Mouse (Mus musculus): ENCODE results near the gene Gjc1. TPM values are rescaled to one million over a fixed set of nuclear protein-coding genes. Genes with fewer than 3 reads are reported as not detected.

The Gjc1 gene
- total RNA-seq, 2 experiments from 2014 or later, result 39.6 to 40.2 TPM

DNA sequence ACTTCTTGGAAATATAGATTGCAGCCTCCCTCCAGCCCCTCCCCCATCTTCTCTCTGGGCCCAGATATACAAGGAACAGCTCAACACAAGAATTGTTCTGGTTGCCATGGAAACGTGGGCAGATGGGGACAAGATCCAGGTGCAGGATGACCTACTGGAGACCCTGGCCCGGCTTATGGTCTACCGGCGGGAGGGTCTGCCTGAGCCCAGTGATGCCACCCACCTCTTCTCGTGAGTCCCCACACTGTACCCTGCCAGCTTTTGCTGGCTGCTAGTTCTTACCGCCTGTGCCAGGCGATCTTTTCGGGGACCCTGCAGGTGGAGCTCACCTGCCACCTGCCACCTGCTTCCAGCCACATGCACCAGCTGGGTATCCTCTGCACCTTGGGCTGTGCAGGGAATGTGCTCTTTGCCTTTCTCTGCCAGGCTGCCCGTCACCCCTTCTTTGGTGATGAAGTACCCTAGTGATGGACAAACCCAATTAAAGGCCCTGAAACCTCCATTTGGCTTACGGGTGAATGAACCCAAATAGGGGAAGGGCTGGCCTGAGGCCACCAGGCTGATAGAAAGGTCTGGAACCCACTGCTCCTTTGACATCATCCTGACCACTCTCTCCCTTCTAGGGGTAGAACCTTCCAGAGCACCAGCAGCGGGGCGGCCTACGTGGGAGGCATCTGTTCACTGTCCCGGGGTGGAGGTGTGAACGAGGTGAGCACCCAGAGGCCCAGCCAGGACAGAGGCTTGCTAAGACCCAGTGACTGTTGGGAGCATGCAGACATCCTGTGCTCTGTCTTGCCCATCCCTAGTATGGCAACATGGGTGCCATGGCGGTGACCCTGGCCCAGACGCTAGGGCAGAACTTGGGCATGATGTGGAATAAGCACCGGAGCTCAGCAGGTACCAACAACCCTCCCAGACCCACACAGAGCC is 46.5 kb downstream of the Gjc1 start:
- no peak for DNase-seq (ENCODE audit: low spot score in 2 of 2)

GRCm38 (mm10) chr11:102771916-102772714 is 47.4 kb downstream of the Gjc1 start:
- no peak for DNase-seq (ENCODE audit: low spot score in 2 of 2)

DNA sequence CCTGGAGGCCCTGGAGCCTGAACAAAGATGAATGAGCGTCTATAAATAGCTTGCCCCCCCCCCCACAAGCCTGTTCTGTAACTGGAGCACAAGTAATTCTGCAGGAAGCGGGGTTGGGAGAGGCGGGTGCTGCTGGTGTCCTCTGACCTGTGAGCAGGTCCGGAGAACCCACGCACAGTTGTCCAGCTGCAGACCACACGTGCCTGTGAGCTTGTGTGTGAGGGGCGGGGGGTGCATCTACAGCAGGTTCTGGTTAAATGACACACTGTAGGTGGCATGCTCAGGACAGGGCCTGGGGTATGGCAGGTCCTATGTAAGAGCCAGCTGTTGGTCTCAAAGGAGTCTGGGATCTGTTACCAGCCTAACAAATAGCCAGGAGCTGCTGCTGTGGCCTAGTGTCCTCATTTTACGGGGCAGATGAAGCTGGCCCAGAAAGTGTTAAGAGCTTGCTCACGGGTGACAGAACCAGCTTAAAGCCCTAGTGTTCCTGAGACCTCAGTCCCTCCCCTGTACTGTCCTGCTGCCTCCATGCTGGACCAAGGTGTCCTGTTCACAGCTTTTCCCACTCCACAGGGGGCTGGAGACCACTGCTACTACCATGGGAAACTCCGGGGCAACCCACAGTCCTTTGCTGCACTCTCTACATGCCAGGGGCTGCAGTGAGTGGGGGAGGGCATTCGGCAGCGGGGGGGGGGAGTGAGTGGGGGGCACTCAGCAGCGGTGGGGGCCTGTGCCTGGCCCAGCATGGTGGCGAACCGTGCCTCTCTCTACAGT is 48.7 kb downstream of the Gjc1 start:
- no peak for DNase-seq (ENCODE audit: low spot score in 2 of 2)

- no peak for DNase-seq (ENCODE audit: low spot score in 2 of 2)
These were observed 49.4 kb downstream of the Gjc1 start for GRCm38 (mm10) chr11:102769993-102770661.

DNA sequence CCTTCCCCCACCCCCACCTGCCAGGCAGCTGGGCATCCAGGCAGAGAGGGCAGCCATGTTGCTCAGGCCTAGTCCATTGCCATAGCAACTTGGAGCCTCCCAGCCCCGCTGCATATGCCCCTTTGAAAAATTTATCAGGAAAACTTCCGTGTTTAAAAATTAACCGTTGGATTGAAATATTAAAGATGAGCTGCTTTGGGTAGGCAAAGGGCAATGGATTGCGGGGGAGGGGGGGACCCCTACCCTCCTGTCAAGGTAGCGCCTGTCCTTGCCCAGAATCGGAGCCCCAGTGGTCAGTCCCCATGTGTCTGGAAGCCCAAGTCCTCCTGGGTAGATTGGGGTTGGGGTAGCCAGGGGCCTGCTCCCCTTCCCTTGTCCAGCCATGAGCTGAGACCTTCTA is 50.4 kb downstream of the Gjc1 start:
- DNase-seq (ENCODE audit: low spot score in 2 of 2), result no peak

DNA sequence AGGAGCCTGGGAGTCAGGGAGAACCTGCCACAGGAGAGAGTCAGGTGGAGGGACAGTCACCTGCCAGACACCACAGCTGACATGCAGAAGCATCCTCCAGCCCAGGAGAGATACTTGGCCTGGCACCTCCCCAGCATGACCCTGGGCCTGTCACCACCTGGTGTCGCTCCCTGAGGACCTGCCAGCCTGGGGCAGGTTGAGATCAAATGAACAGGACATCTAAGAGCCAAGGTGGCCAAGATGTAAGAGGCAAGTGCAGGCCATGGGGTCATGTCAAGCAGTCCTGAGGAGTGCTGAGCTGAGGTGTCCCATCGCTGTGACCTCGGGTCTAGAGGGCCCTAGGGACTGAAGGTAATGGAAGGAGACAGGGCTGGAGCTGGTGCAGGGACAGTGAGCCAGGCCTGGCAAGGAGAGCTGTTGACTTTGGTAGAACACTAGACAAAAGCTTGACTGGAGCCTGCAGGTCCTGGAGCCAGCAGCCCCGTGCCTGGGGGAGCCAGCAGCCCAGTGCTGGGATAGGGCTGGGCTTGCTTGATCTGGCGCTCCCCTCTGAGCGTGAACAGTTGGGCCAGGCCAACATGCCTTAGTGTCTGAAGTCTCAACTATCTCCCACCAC is 52.3 kb downstream of the Gjc1 start:
- DNase-seq (ENCODE audit: low spot score in 2 of 2), result no peak

DNA sequence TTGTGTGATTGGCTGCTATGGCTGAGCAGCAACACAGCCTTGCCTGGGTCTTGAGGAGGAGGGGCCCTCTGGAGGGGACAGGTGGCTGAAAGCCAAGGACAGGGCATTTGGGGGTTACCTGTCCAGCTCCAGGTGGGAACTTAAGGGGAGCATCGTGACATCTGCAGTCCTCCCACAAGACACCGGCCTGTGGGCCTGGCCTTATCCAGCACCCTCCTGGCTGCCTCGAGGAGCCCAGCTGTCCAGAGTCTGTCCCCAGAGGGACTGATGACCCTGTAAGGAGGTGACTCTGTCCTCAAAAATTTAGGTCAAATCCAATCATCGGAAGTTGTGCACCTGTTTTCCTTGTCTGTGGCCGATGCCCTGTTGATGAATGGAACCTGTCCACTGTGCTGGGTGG is 54.1 kb downstream of the Gjc1 start:
- DNase-seq (ENCODE audit: low spot score in 2 of 2), result no peak

DNA sequence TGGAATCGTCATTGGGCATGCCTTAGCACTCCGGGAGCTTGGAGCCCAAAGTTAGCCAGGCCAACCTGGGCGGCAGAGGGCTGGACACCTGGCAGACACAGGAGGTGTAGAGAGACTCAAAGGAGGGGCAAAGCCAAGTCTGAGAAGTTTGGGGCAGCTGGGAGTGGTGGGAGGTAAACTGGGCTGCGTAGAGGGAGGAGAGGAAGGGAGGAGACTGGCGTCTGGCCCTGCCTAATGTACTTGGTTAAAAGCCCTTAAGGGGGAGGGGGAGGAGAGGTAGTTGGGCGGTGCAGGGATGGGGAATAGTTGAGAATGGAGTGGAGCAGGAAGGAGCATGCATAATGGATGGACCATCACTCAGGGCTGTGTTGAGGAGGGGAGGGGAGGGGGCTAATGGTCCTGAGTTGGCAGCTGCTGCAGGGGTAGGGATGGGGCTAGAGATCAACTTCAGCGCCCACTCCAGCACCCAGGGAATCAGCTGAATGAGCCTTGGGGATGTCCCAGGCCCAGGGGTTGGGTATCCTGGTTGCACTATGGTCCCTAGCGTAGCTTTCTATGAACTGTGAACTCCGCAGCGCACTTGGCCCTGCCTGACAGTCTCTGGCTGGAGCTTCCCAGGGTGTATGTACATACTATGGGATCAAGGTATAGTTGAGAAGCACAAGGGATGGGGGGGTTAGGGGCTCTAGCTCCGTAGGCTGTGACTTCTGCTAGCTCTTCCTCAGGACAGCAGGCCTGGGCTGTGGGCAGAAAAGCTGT is 56.3 kb downstream of the Gjc1 start:
- no peak for DNase-seq (ENCODE audit: low spot score in 2 of 2)

DNA sequence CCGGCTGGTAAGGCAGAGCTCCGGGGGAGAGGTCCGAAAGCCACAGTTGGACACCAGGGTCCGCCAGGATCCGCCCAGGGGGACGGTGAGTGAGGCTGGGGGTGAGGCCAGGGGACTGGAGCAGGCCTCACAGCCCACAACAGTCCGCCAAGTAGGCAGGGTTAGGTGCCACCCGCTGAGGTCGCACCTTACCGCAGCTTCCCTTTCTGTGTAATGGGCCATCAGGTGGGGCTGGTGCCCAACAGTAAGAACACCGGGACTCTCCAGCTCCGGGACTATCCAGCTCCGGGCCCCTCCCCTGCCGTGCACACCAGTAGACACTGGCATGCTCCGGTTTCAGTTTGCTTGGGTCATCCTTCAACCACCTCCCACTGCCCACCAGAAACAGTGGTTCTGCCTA is 57.3 kb downstream of the Gjc1 start:
- DNase-seq (ENCODE audit: low spot score in 2 of 2), result no peak

DNA sequence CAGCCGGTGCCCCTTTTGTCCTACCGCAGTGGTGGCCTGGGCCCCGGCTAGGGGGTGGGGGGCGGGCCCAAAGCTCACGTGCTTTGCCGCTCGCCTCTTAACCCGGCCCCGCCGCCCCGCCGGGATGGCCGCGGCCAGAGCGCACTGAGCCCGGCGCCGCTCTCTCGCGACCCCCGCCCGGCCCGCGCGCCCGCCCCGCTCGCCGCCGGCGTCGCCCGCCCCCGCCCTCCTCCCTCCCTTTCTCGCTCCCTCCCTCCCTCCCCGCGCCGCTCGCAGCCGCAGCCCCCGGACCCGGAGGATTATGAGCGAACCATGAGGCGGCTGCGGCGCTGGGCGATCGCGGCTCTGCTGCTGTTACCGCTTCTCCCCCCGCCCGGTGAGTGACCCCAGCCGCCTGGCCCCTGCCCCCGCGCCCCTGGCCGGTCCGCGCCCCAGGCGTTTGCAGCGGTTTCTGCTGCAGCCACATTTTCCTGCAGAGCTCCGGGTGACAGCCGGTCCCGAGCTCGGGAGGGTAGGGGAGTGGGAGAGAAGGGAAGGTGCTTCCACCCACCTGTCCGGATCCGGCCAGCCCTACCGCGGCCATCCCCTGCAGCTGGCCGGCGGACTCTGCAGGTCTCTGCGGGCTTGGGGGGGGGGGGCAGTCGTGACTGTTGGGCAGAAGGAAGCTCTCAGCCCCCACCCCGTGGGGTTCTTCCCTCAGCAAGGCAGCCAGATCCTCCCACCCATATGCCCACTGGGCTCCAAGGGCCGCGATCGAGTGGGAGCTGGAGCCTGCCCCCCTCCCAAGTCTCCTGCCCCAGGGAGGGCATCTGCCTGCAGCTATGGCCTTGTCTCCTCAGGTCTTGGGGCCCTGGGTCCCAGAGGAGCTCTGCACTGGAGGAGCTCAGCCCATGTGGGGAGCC is 57.9 kb downstream of the Gjc1 start, which contains the start of gene Adam11:
Gene Adam11 (plus strand): TSS at position 131 of the 902 bp plus-strand sequence.
- no peak for DNase-seq (ENCODE audit: low spot score in 2 of 2)

GRCm38 (mm10) chr11:102760805-102761308 is 58.6 kb downstream of the Gjc1 start:
- no peak for DNase-seq (ENCODE audit: low spot score in 2 of 2)

- no peak for DNase-seq (ENCODE audit: low spot score in 2 of 2)
These were observed 60.5 kb downstream of the Gjc1 start for GRCm38 (mm10) chr11:102758977-102759376.

DNA sequence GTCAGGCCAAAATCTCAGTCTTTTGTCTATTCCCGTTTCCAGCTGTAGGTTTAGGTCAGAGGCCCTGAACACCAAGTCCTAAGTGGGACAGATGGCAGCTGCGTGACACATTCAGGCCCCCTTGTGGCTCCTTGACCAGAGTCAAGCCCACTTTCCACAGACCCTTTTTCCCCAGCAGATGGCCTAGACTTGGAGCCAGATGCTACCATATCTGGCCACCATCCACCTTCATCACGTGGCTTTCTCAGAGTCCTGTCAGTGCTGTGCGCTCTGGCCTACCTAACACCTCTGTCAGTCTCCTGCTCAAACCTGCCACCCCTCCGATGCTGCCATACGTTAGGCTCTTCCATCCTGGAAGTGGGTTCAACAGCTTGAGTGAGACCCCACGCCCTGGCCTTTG is 64.1 kb downstream of the Gjc1 start:
- no peak for DNase-seq (ENCODE audit: low spot score in 2 of 2)

DNA sequence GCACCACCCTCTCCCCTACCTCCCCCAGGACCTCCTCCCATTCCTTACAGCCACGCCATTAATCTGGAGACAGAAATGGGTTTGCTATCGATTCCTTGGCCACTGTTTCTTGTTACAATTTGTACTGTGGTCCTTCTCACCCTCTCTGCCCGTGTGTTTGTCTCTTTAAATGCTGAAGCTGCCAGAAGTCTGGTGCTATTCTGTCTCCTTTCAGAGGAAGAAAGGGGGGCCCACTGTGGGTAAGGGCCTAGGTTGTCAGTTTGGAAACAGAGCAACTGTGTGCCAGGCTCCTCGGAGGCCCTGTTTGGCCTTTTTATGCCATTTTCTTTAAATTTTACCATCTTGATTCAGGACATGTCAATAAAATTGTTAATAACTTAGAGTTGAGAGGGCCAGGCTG is 65.1 kb downstream of the Gjc1 start:
- DNase-seq (ENCODE audit: low spot score in 2 of 2), result no peak

DNA sequence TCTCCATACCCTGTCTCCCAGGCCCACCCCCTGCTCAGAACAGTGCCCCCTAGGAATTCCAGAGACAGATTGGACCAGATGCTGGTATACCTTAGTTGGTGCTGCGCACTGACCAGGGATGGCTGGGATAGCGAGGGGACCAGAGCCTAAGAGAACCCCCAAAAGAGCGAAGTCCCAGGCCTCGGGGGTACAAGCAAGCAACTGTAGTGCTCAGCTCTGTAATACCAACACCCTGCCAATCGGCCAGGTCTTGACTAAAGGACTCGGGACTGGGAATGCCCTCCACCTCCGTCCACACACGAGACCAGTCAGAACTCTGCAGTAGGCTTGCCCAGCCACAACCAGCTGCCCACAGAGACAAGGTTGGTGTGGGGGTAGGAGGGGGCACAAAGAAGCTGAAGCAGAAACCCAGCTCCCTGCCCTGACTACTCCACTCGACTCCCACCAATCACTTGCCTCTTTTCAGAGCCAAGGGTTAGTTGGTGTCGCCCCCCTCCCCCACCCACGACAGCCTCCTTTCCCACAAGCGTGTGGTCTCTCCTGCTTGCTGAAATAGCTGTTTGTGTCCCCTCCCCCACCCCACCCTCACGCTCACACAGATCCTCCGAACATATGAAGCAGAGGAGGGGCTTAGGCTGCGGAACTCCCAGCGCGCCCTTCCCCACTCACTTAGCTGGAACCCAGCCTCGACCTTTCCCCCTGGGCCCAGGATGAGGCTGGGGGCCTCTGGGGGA is 65.7 kb downstream of the Gjc1 start:
- no peak for DNase-seq (ENCODE audit: low spot score in 2 of 2)

- DNase-seq (ENCODE audit: low spot score in 2 of 2), result no peak
These were observed 66.5 kb downstream of the Gjc1 start for GRCm38 (mm10) chr11:102752896-102753590.

GRCm38 (mm10) chr11:102749712-102750111 is 69.8 kb downstream of the Gjc1 start:
- no peak for DNase-seq (ENCODE audit: low spot score in 2 of 2)
